Mouse (Mus musculus) hindbrain, embryonic 13.5 days (tissue): Measurements from ENCODE around the gene Bbs2. TPM values are rescaled to one million over a fixed set of nuclear protein-coding genes. Genes with fewer than 3 reads are reported as not detected.
"Not testable (repeated sequence)": the region's sequence is repeated elsewhere in the genome, so short reads cannot be mapped to it uniquely, and the experiment has no call there.

Experiments used
- ATAC-seq: fragments of 200-750 bp; cut with Nextera tagmentation; 2 replicates; pipeline ENCODE4 v1.8.0; 2017; ENCODE audit warnings: moderate TSS enrichment; ENCODE audit not compliant: low FRiP score
- H3K27ac ChIP-seq: fragments of 300-500 bp; sonication (generic); 2 replicates; pipeline ENCODE4 v1.5.1; 2015; ENCODE audit warnings: inconsistent platforms, mild to moderate bottlenecking, moderate library complexity
- H3K27me3 ChIP-seq: fragments of 300-500 bp; sonication (generic); 2 replicates; pipeline ENCODE4 v1.6.1; 2015; ENCODE audit warnings: mild to moderate bottlenecking, inconsistent platforms
- H3K36me3 ChIP-seq: fragments of 300-500 bp; sonication (generic); 2 replicates; pipeline ENCODE4 v1.6.1; 2015; ENCODE audit warnings: mild to moderate bottlenecking, inconsistent platforms
- H3K4me1 ChIP-seq: fragments of 300-500 bp; sonication (generic); replicated peaks from 2 replicates; pipeline ENCODE4 v1.6.1; 2015; ENCODE audit warnings: inconsistent platforms
- H3K4me2 ChIP-seq: fragments of 300-500 bp; sonication (generic); 2 replicates; pipeline ENCODE4 v1.6.1; 2015; ENCODE audit warnings: inconsistent platforms, mild to moderate bottlenecking, moderate library complexity
- H3K4me3 ChIP-seq: fragments of 300-500 bp; sonication (generic); 2 replicates; pipeline ENCODE4 v1.5.1; 2015; ENCODE audit warnings: mild to moderate bottlenecking, inconsistent platforms
- H3K9ac ChIP-seq: fragments of 300-500 bp; sonication (generic); 2 replicates; pipeline ENCODE4 v1.6.1; 2015; ENCODE audit warnings: mild to moderate bottlenecking, inconsistent platforms
- H3K9me3 ChIP-seq: fragments of 300-500 bp; sonication (generic); 2 replicates; pipeline ENCODE4 v1.6.1; 2016; ENCODE audit warnings: inconsistent platforms
- WGBS: fragments of 180-500 bp; shearing (Covaris S2); methylation state at CpG from one replicate; pipeline ENCODE4 v1.1.7; 2015; 5-methylcytosine and 5-hydroxymethylcytosine counted together
- polyA plus RNA-seq: library from polyadenylated mRNA; unstranded; fragments of >200 nt; fragmentation: Nextera tagmentation; extraction: Ambion mirVana; gene quantifications from 2 replicates; pipeline ENCODE4 v1.2.1, GENCODE M21; 2015

Gene Bbs2
- polyA plus RNA-seq, 1 experiment from 2014 or later = 25.3 TPM

- Histone ChIP-seq H3K4me1 (no peaks in the 10 kb centered on the region), H3K36me3 (peaks cover 43% of the 10 kb centered on the region), H3K4me3 (no peak overlapping the region)
These were observed 10.8 kb downstream of the Bbs2 start for GRCm38 (mm10) chr8:94087964-94088363.

GRCm38 (mm10) chr8:94076461-94077192 lies 22.1 kb downstream of the Bbs2 start:
- peaks cover 83% of the 10 kb centered on the region for H3K36me3 ChIP-seq
- H3K4me3 ChIP-seq = no peak overlapping the region
- H3K9me3 ChIP-seq = no peaks in the 10 kb centered on the region
- H3K4me2 ChIP-seq = no peak overlapping the region
- no peaks in the 10 kb centered on the region for H3K27me3 ChIP-seq
- 72% methylated on average over 12 of the region's 12 CpGs for whole genome bisulfite sequencing
- no peak overlapping the region for H3K27ac ChIP-seq
- H3K4me1 ChIP-seq = no peaks in the 10 kb centered on the region
- ATAC-seq = no peak
- H3K9ac ChIP-seq = no peak overlapping the region

More at GRCm38 (mm10) chr8:94087964-94088363, 10.8 kb downstream of the Bbs2 start:
- ATAC-seq = no peak
- no peaks in the 10 kb centered on the region for H3K9me3 ChIP-seq
- H3K27me3 ChIP-seq = no peaks in the 10 kb centered on the region
- H3K4me2 ChIP-seq = no peak overlapping the region
- no peak overlapping the region for H3K27ac ChIP-seq
- 73% methylated on average over 9 of the region's 9 CpGs for WGBS
- H3K9ac ChIP-seq = no peak overlapping the region

GRCm38 (mm10) chr8:94068793-94069192 lies 29.9 kb downstream of the Bbs2 start:
- no peaks in the 10 kb centered on the region for H3K9me3 ChIP-seq
- H3K27ac ChIP-seq = no peak overlapping the region
- H3K27me3 ChIP-seq = no peaks in the 10 kb centered on the region
- H3K4me3 ChIP-seq = no peak overlapping the region
- 95% methylated on average over 7 of the region's 7 CpGs for WGBS
- H3K36me3 ChIP-seq = peaks cover 59% of the 10 kb centered on the region
- no peak overlapping the region for H3K4me2 ChIP-seq
- peaks cover 9% of the 10 kb centered on the region for H3K4me1 ChIP-seq
- no peak for ATAC-seq
- no peak overlapping the region for H3K9ac ChIP-seq

GRCm38 (mm10) chr8:94066121-94066863 lies 32.4 kb downstream of the Bbs2 start:
- H3K27ac ChIP-seq = peak overlapping the region; percentile 26; the same call in 1 of the 2 replicates
- peaks cover 9% of the 10 kb centered on the region for H3K4me1 ChIP-seq
- ATAC-seq = peak; percentile 85
- no peak overlapping the region for H3K4me3 ChIP-seq
- H3K27me3 ChIP-seq = no peaks in the 10 kb centered on the region
- H3K36me3 ChIP-seq = peaks cover 67% of the 10 kb centered on the region
- no peak overlapping the region for H3K9ac ChIP-seq
- WGBS = 20% methylated on average over 11 of the region's 11 CpGs
- no peak overlapping the region for H3K4me2 ChIP-seq
- no peaks in the 10 kb centered on the region for H3K9me3 ChIP-seq

- Histone ChIP-seq H3K27me3 (no peaks in the 10 kb centered on the region), H3K4me3 (no peak overlapping the region), H3K36me3 (peaks cover 83% of the 10 kb centered on the region), H3K4me2 (no peak overlapping the region), H3K27ac (no peak overlapping the region), H3K9me3 (no peaks in the 10 kb centered on the region), H3K9ac (no peak overlapping the region), H3K4me1 (no peaks in the 10 kb centered on the region)
- 59% methylated on average over 6 of the region's 6 CpGs for WGBS
- no peak for ATAC-seq
These were observed 41.4 kb downstream of the Bbs2 start for GRCm38 (mm10) chr8:94057157-94057854.

- Histone ChIP-seq H3K9ac (no peak overlapping the region), H3K9me3 (no peaks in the 10 kb centered on the region), H3K4me1 (no peaks in the 10 kb centered on the region), H3K27ac (no peak overlapping the region), H3K36me3 (peaks cover 65% of the 10 kb centered on the region), H3K27me3 (no peaks in the 10 kb centered on the region), H3K4me2 (no peak overlapping the region), H3K4me3 (no peak overlapping the region)
- 91% methylated on average over 12 of the region's 12 CpGs for WGBS
- ATAC-seq = no peak
These were observed 46.0 kb downstream of the Bbs2 start for GRCm38 (mm10) chr8:94052696-94053095.

- Histone ChIP-seq H3K27ac (no peak overlapping the region), H3K27me3 (no peaks in the 10 kb centered on the region), H3K4me1 (no peaks in the 10 kb centered on the region), H3K9me3 (no peaks in the 10 kb centered on the region), H3K36me3 (peaks cover 31% of the 10 kb centered on the region), H3K4me2 (no peak overlapping the region), H3K4me3 (no peak overlapping the region), H3K9ac (no peak overlapping the region)
- WGBS = 86% methylated on average over 2 of the region's 2 CpGs
- ATAC-seq = no peak
These were observed 50.9 kb downstream of the Bbs2 start for GRCm38 (mm10) chr8:94047845-94048244.

- Histone ChIP-seq H3K9me3 (no peaks in the 10 kb centered on the region), H3K27me3 (no peaks in the 10 kb centered on the region), H3K4me1 (peaks cover 39% of the 10 kb centered on the region), H3K4me3 (peak overlapping the region; percentile 81), H3K4me2 (peak overlapping the region; percentile 78), H3K9ac (peak overlapping the region; percentile 83), H3K36me3 (peaks cover 8% of the 10 kb centered on the region; the same call in 1 of the 2 replicates), H3K27ac (0 out of 2 replicates have a peak overlapping the region, but pooled peaks have one; percentile 69)
- 12% methylated on average over 15 of the region's 15 CpGs for WGBS
- ATAC-seq = no peak
These were observed 60.9 kb downstream of the Bbs2 start for GRCm38 (mm10) chr8:94037806-94038205.

GRCm38 (mm10) chr8:94036944-94037524 lies 61.7 kb downstream of the Bbs2 start, which contains the start of the genes Nudt21 and Ogfod1:
TSS of gene Nudt21 (minus strand) at chr8:94037031.
TSS of gene Ogfod1 (plus strand) at chr8:94037198.
- 0 out of 2 replicates have a peak, but pooled peaks cover 3% of the 10 kb centered on the region for H3K36me3 ChIP-seq
- peak within 1 kb of the TSS; percentile 92 for H3K4me2 ChIP-seq
- no peaks in the 10 kb centered on the region for H3K9me3 ChIP-seq
- H3K27me3 ChIP-seq = no peaks in the 10 kb centered on the region
- H3K4me1 ChIP-seq = peaks cover 39% of the 10 kb centered on the region
- peak; percentile 100 for ATAC-seq
- peak within 1 kb of the TSS; percentile 81 for H3K4me3 ChIP-seq
- under 1% methylated on average over 39 of the region's 41 CpGs for WGBS
- H3K27ac ChIP-seq = peak within 1 kb of the TSS; percentile 80
- H3K9ac ChIP-seq = peak within 1 kb of the TSS; percentile 83

- Histone ChIP-seq H3K9ac (peak overlapping the region; percentile 80), H3K27ac (peak overlapping the region; percentile 80), H3K4me2 (peak overlapping the region; percentile 92), H3K4me1 (peaks cover 39% of the 10 kb centered on the region), H3K4me3 (peak overlapping the region; percentile 81)
- H3K27me3 ChIP-seq, H3K36me3 ChIP-seq, H3K9me3 ChIP-seq: not testable (repeated sequence)
- WGBS = under 1% methylated on average over 22 of the region's 32 CpGs
- peak; percentile 91 for ATAC-seq
These were observed 62.2 kb downstream of the Bbs2 start for GRCm38 (mm10) chr8:94036541-94036940.

- Histone ChIP-seq H3K9me3 (no peaks in the 10 kb centered on the region), H3K4me1 (peaks cover 39% of the 10 kb centered on the region), H3K27me3 (no peaks in the 10 kb centered on the region), H3K27ac (no peak overlapping the region), H3K36me3 (peaks cover 13% of the 10 kb centered on the region), H3K4me2 (peak overlapping the region; percentile 92), H3K4me3 (peak overlapping the region; percentile 81; the same call in 1 of the 2 replicates), H3K9ac (peak overlapping the region; percentile 63)
- 69% methylated on average over 5 of the region's 5 CpGs for WGBS
- ATAC-seq = no peak
These were observed 63.5 kb downstream of the Bbs2 start for GRCm38 (mm10) chr8:94035200-94035599.

- no peak for ATAC-seq
- peaks cover 26% of the 10 kb centered on the region for H3K36me3 ChIP-seq
- no peak overlapping the region for H3K4me3 ChIP-seq
- no peaks in the 10 kb centered on the region for H3K9me3 ChIP-seq
- H3K27me3 ChIP-seq = no peaks in the 10 kb centered on the region
- no peak overlapping the region for H3K4me2 ChIP-seq
- H3K27ac ChIP-seq = no peak overlapping the region
- H3K9ac ChIP-seq = 0 out of 2 replicates have a peak overlapping the region, but pooled peaks have one; percentile 49
- peaks cover 37% of the 10 kb centered on the region for H3K4me1 ChIP-seq
- WGBS = 39% methylated on average over 3 of the region's 3 CpGs
These were observed 65.1 kb downstream of the Bbs2 start for GRCm38 (mm10) chr8:94033601-94034000.
